Mouse (Mus musculus) lung, adult 2 months (tissue): ENCODE results near the gene Mta3. TPM values are rescaled to one million over a fixed set of nuclear protein-coding genes. Genes with fewer than 3 reads are reported as not detected.

Experiments used
- DNase-seq: peaks from one replicate; pipeline ENCODE4 v3.0.0; 2022
- H3K4me1 ChIP-seq: fragments of 200-500 bp; 2 replicates; pipeline ENCODE4 v1.6.1; 2011; ENCODE audit warnings: low read length; ENCODE audit not compliant: control insufficient read depth, insufficient read depth
- H3K4me3 ChIP-seq: fragments of 200-500 bp; replicated peaks from 2 replicates; pipeline ENCODE3; 2011; ENCODE audit warnings: low read depth, mild to moderate bottlenecking, control low read depth, low read length; ENCODE audit errors: extremely low read depth
- CTCF ChIP-seq: fragments of 200-500 bp; IDR thresholded peaks from 2 replicates; pipeline ENCODE4 v1.5.1; 2011; ENCODE audit warnings: mild to moderate bottlenecking, low read length, control low read depth; ENCODE audit not compliant: insufficient read depth
- POLR2A ChIP-seq: fragments of 200-500 bp; IDR thresholded peaks from 2 replicates; pipeline ENCODE4 v1.6.1; 2011; ENCODE audit warnings: low read depth, mild to moderate bottlenecking, control low read depth, low read length, borderline replicate concordance; ENCODE audit errors: extremely low read depth
- WGBS: fragments of 180-500 bp; shearing (Covaris S2); methylation state at CpG from one replicate; pipeline ENCODE4 v1.1.7; 2018; 5-methylcytosine and 5-hydroxymethylcytosine counted together
- polyA plus RNA-seq: library from polyadenylated mRNA; depleted of rRNA; stranded (reverse); fragments of >200 nt; gene quantifications from 2 replicates; pipeline ENCODE4 v1.2.3, GENCODE M21; 2012

Mta3 gene
- polyA plus RNA-seq, 1 experiment = 34.9 TPM

DNA sequence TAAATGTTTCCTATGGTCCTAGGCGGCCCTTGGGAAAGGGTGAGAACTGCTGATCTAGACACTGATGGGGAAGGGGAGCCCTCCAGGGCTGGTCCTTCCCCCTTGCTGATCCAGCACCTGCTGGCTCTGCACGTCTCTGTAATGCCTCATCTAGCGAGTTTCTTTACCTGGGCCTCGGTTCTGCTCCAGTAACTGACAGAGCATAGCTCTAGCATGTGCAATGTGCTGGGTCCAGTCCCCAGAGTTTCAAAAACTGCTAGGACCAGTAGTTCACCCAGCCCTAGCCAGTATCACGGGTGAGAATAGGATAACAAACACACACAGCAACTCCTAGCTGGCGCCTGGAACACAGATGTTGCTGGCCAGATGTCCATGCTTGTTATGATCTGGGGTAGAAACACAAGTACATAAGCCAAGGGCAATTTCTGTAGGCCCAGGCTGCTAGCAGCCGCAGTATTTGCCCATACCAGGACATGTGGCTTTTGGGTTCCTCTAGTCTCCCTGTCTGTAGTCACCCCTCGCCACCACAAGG, 131.8 kb downstream of the Mta3 start:
- H3K4me3 ChIP-seq = no peak overlapping the region
- no peak for TF ChIP-seq CTCF
- 79% methylated on average over 8 of the region's 8 CpGs for WGBS
- no peak for DNase-seq
- H3K4me1 ChIP-seq = no peaks in the 10 kb centered on the region; the same call in 1 of the 2 replicates

GRCm38 (mm10) chr17:83839132-83839531, 133.2 kb downstream of the Mta3 start:
- WGBS = 72% methylated on average over 9 of the region's 9 CpGs
- DNase-seq = no peak
- H3K4me3 ChIP-seq = no peak overlapping the region
- no peaks in the 10 kb centered on the region; the same call in 1 of the 2 replicates for H3K4me1 ChIP-seq
- TF ChIP-seq POLR2A (no peak), CTCF (no peak)

- Histone ChIP-seq H3K4me1 (no peaks in the 10 kb centered on the region), H3K4me3 (no peak overlapping the region)
- no peak for TF ChIP-seq CTCF
- TF ChIP-seq POLR2A = no peak
- no peak for DNase-seq
- 84% methylated on average over 5 of the region's 5 CpGs for WGBS
Observed at GRCm38 (mm10) chr17:83841011-83841410, 135.0 kb downstream of the Mta3 start.

GRCm38 (mm10) chr17:83843780-83844179, 137.8 kb downstream of the Mta3 start:
- WGBS = 72% methylated on average over 7 of the region's 7 CpGs
- DNase-seq = no peak
- TF ChIP-seq POLR2A (no peak), CTCF (no peak)
- Histone ChIP-seq H3K4me3 (no peak overlapping the region), H3K4me1 (no peaks in the 10 kb centered on the region)

DNA sequence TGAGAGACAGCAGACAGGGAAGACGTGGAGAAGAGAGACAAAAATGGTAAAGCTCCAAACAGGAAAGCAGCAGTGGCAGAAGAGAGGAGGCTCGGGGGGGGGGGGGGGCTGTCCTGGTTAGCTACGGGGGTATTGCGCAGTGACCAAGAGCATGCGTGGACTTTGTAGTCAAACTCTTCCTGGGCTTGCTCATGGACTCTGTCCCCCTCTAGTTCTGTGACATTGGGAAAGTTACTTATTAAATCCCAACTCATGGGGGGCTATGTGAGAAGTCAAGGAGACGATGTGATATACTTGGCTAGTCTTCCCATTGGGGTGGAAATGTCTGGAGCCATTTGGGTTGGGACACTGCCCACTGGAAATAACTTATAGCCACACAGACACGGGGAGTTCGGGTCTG, 139.6 kb downstream of the Mta3 start:
- TF ChIP-seq POLR2A (no peak), CTCF (no peak)
- 70% methylated on average over 8 of the region's 8 CpGs for WGBS
- Histone ChIP-seq H3K4me1 (no peaks in the 10 kb centered on the region), H3K4me3 (no peak overlapping the region)
- no peak for DNase-seq

GRCm38 (mm10) chr17:83846301-83847021, 140.5 kb downstream of the Mta3 start:
- Histone ChIP-seq H3K4me1 (no peaks in the 10 kb centered on the region), H3K4me3 (peak overlapping the region; percentile 60)
- WGBS = 76% methylated on average over 21 of the region's 21 CpGs
- TF ChIP-seq POLR2A (peak; percentile 27; the same call in 1 of the 2 replicates), CTCF (no peak)
- no peak for DNase-seq

DNA sequence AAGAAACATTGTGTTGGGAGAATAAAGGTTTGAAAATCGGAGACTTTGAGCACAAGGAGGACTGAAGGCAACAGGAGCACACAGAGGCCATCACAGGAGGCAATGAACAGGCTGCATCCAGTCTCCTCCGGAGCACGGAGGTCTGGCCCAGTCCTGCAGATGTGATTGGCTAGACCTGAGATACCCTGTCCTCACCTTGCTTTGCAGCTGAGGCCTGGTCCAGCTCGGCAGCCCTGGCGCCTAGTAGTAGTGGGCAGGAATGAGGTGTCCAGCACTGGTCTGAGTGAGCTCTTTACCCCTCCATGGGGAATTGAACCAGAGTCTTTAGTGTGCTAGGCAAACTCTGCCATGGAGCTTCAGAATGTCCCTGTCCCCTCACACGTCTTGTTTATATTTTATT, 141.1 kb downstream of the Mta3 start:
- peak overlapping the region; percentile 60 for H3K4me3 ChIP-seq
- TF ChIP-seq POLR2A (no peak), CTCF (no peak)
- H3K4me1 ChIP-seq = no peaks in the 10 kb centered on the region
- 74% methylated on average over 6 of the region's 6 CpGs for WGBS
- no peak for DNase-seq

- 62% methylated on average over 3 of the region's 3 CpGs for WGBS
- TF ChIP-seq CTCF (no peak), POLR2A (0 out of 2 replicates have a peak, but pooled peaks have one; percentile 6)
- no peak for DNase-seq
- Histone ChIP-seq H3K4me3 (peak within 1 kb of the TSS; percentile 60), H3K4me1 (no peaks in the 10 kb centered on the region)
Observed at GRCm38 (mm10) chr17:83847815-83848214, 141.9 kb downstream of the Mta3 start, which contains the start of gene Haao. Gene Haao (minus strand): TSS chr17:83847963.

DNA sequence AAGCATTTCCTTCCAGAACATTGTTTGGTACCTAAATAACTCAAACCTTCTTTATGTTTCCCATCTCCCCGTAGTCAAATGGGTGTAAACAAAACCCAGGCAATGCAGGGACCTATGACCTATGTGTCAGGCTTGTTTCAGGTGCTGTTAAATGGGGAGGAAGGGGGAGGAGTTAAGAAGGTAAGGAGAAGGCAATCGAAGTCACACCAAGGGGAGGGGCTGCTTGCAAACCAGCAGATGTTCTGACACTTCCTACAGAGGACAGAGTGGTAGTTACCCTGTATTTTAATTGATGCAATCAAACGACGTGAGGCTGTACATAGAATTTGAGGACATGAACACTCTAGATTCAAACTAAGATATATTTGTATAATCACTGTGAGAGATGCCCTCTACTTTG, 142.5 kb downstream of the Mta3 start:
- H3K4me1 ChIP-seq = no peaks in the 10 kb centered on the region
- no peak overlapping the region for H3K4me3 ChIP-seq
- 40% methylated on average over 4 of the region's 4 CpGs for WGBS
- TF ChIP-seq POLR2A (no peak), CTCF (no peak)
- DNase-seq = no peak

DNA sequence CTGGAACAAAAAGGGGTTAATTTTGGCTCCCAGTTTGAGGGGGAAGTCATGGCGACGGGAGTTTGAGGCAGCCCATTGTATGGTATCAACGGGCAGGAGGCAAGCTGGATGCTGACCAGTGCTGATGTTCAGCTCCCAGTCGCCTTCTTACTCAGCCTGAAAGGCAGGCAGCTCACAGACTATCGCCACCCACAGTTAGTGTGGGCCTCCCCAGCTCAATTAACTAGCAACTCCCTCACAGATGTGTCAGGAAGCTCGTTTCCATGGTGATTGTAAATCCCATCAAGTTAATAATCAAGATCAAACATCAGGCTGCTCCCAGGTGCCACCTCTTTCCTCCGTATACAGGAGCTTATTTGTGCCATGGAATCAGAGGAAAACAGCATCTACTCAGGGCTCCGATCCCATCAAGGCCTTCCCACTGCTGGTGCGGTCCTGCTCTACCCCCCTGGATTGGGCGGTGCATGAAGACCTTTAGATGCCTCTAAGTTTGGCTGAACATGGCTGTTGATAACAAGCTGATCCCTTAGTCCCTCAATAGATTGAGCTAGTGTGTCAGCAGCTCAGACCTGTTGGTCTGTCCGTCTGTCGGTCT, 143.2 kb downstream of the Mta3 start:
- 76% methylated on average over 12 of the region's 12 CpGs for WGBS
- no peak for DNase-seq
- Histone ChIP-seq H3K4me3 (no peak overlapping the region), H3K4me1 (no peaks in the 10 kb centered on the region)
- TF ChIP-seq CTCF (no peak), POLR2A (no peak)
